Mouse (Mus musculus) CH12.LX (cell line): Measurements from ENCODE around the gene Rhbdf2. TPM values are rescaled to one million over a fixed set of nuclear protein-coding genes. Genes with fewer than 3 reads are reported as not detected.

Experiments
- DNase-seq: peaks from one replicate; pipeline ENCODE4 v3.0.0-alpha.2; 2013; ENCODE audit errors: extremely low read depth
- H3K27ac ChIP-seq: 2 replicates; pipeline ENCODE4 v1.5.1; 2012; ENCODE audit warnings: low read depth, mild to moderate bottlenecking, control low read depth, moderate library complexity; ENCODE audit not compliant: insufficient read depth
- H3K27me3 ChIP-seq: replicated peaks from 2 replicates; pipeline ENCODE3; 2012; ENCODE audit warnings: inconsistent platforms
- H3K36me3 ChIP-seq, 2 experiments: replicated peaks in 1 of 2; 2 replicates each; pipeline versions ENCODE3 to v1.6.1; 2012; ENCODE audit warnings: inconsistent platforms in 1 of 2, low read length in 1 of 2, mild to moderate bottlenecking in 1 of 2, mixed read lengths in 1 of 2, moderate library complexity in 1 of 2; ENCODE audit not compliant: control insufficient read depth in 1 of 2, insufficient read depth in 1 of 2
- H3K4me1 ChIP-seq, 2 experiments: 2 replicates each; pipeline ENCODE4 v1.6.1; 2012; ENCODE audit warnings: inconsistent platforms in 1 of 2, moderate library complexity in 1 of 2; ENCODE audit not compliant: insufficient read depth in 2 of 2, control insufficient read depth in 1 of 2
- H3K4me2 ChIP-seq: 2 replicates; pipeline ENCODE4 v1.6.1; 2012; ENCODE audit warnings: low read depth, mild to moderate bottlenecking, control low read depth; ENCODE audit not compliant: poor library complexity, insufficient read depth, severe bottlenecking
- H3K4me3 ChIP-seq, 3 experiments: fragments of 150-350 bp in 1 of 3; sonication (generic) in 1 of 3; replicated peaks in 1 of 3; 2 replicates each; pipeline versions ENCODE3 to v1.5.1; 2011 to 2012; ENCODE audit warnings: low read depth in 2 of 3, low read length in 2 of 3, mild to moderate bottlenecking in 2 of 3, moderate library complexity in 2 of 3, control low read depth in 1 of 3, improper control_type of control experiment in 1 of 3, inconsistent platforms in 1 of 3, mixed read lengths in 1 of 3; ENCODE audit not compliant: poor library complexity in 1 of 3
- H3K79me2 ChIP-seq: replicated peaks from 2 replicates; pipeline ENCODE4 v1.6.1; 2012; ENCODE audit warnings: mild to moderate bottlenecking, moderate library complexity; ENCODE audit not compliant: control insufficient read depth, poor library complexity, insufficient read depth, severe bottlenecking; ENCODE audit errors: extremely low read depth
- H3K9ac ChIP-seq: 2 replicates; pipeline ENCODE4 v1.6.1; 2012; ENCODE audit warnings: low read depth, mild to moderate bottlenecking, control low read depth, moderate library complexity; ENCODE audit not compliant: insufficient read depth
- H3K9me3 ChIP-seq: replicated peaks from 2 replicates; pipeline ENCODE3; 2012; ENCODE audit warnings: low read length, inconsistent platforms, mixed read lengths
- BHLHE40 ChIP-seq: IDR thresholded peaks from 2 replicates; pipeline ENCODE4 v1.6.1; 2011; ENCODE audit warnings: mild to moderate bottlenecking, low read depth, low read length, improper control_type of control experiment
- CTCF ChIP-seq, 2 experiments: IDR thresholded peaks in 1 of 2; conservative IDR thresholded peaks in 1 of 2; 2 replicates each; pipeline ENCODE4 v1.5.1; 2011 to 2012; ENCODE audit warnings: low read depth in 2 of 2, low read length in 2 of 2, improper control_type of control experiment in 1 of 2, inconsistent platforms in 1 of 2, mild to moderate bottlenecking in 1 of 2, moderate library complexity in 1 of 2
- E2F4 ChIP-seq: IDR thresholded peaks from 2 replicates; pipeline ENCODE4 v1.6.1; 2011; ENCODE audit warnings: low read depth, low read length, improper control_type of control experiment; ENCODE audit not compliant: insufficient replicate concordance
- ELF1 ChIP-seq: IDR thresholded peaks from 2 replicates; pipeline ENCODE4 v1.6.1; 2014; ENCODE audit warnings: low read depth, mild to moderate bottlenecking, inconsistent platforms, low read length, improper control_type of control experiment
- HCFC1 ChIP-seq: IDR thresholded peaks from 2 replicates; pipeline ENCODE4 v1.6.1; 2012; ENCODE audit warnings: low read depth, mild to moderate bottlenecking, inconsistent platforms, low read length, improper control_type of control experiment
- IRF4 ChIP-seq: IDR thresholded peaks from 2 replicates; pipeline ENCODE4 v1.6.1; 2014; ENCODE audit warnings: low read depth, mild to moderate bottlenecking, inconsistent platforms, low read length, improper control_type of control experiment
- JUND ChIP-seq: conservative IDR thresholded peaks from 2 replicates; pipeline ENCODE4 v1.6.1; 2011; ENCODE audit warnings: low read depth, low read length, improper control_type of control experiment
- KAT2A ChIP-seq: IDR thresholded peaks from 2 replicates; pipeline ENCODE4 v1.6.1; 2012; ENCODE audit warnings: low read length, improper control_type of control experiment, inconsistent platforms; ENCODE audit not compliant: insufficient replicate concordance
- MAFK ChIP-seq: IDR thresholded peaks from 2 replicates; pipeline ENCODE4 v1.6.1; 2011; ENCODE audit warnings: low read length, improper control_type of control experiment; ENCODE audit not compliant: insufficient replicate concordance
- MAX ChIP-seq: IDR thresholded peaks from 2 replicates; pipeline ENCODE4 v1.6.1; 2011; ENCODE audit warnings: low read length, improper control_type of control experiment
- MAZ ChIP-seq: IDR thresholded peaks from 2 replicates; pipeline ENCODE4 v1.6.1; 2012; ENCODE audit warnings: low read depth, mild to moderate bottlenecking, inconsistent platforms, low read length, improper control_type of control experiment, moderate library complexity
- MEF2A ChIP-seq: IDR thresholded peaks from 2 replicates; pipeline ENCODE4 v1.6.1; 2014; ENCODE audit warnings: low read depth, mild to moderate bottlenecking, inconsistent platforms, low read length, improper control_type of control experiment, borderline replicate concordance
- MXI1 ChIP-seq: IDR thresholded peaks from 2 replicates; pipeline ENCODE4 v1.6.1; 2011; ENCODE audit warnings: mild to moderate bottlenecking, low read depth, low read length, improper control_type of control experiment
- NELFE ChIP-seq: IDR thresholded peaks from 2 replicates; pipeline ENCODE4 v1.6.1; 2011; ENCODE audit warnings: low read depth, low read length, improper control_type of control experiment
- NRF1 ChIP-seq: IDR thresholded peaks from 2 replicates; pipeline ENCODE4 v1.6.1; 2014; ENCODE audit warnings: low read depth, mild to moderate bottlenecking, inconsistent platforms, low read length, improper control_type of control experiment, moderate library complexity
- POLR2A ChIP-seq: IDR thresholded peaks from 2 replicates; pipeline ENCODE4 v1.6.1; 2011; ENCODE audit warnings: low read depth, mild to moderate bottlenecking, improper control_type of control experiment, low read length
- RCOR1 ChIP-seq: conservative IDR thresholded peaks from 2 replicates; pipeline ENCODE4 v1.6.1; 2012; ENCODE audit warnings: low read depth, mild to moderate bottlenecking, inconsistent platforms, low read length, improper control_type of control experiment
- SMC3 ChIP-seq: IDR thresholded peaks from 2 replicates; pipeline ENCODE4 v1.6.1; 2011; ENCODE audit warnings: low read depth, low read length, improper control_type of control experiment
- TCF12 ChIP-seq: IDR thresholded peaks from 2 replicates; pipeline ENCODE4 v1.6.1; 2014; ENCODE audit warnings: low read depth, mild to moderate bottlenecking, inconsistent platforms, low read length, improper control_type of control experiment
- USF2 ChIP-seq: conservative IDR thresholded peaks from 2 replicates; pipeline ENCODE4 v1.6.1; 2011; ENCODE audit warnings: low read depth, low read length, improper control_type of control experiment
- ZMIZ1 ChIP-seq: IDR thresholded peaks from 2 replicates; pipeline ENCODE4 v1.6.1; 2012; ENCODE audit warnings: low read depth, mild to moderate bottlenecking, inconsistent platforms, low read length, improper control_type of control experiment
- ZNF384 ChIP-seq: IDR thresholded peaks from 2 replicates; pipeline ENCODE4 v1.6.1; 2012; ENCODE audit warnings: low read depth, low read length, improper control_type of control experiment, inconsistent platforms
- dilution Hi-C: fragments of 300-500 bp; cut with MboI; formaldehyde crosslinking; loops from 2 replicates; pipeline ENCODE4 v1.14.3; 2020; ENCODE audit warnings: low sequenced_read_pairs; ENCODE audit not compliant: extremely low pct_unique_long_range_greater_than_20kb, extremely low pct_ligation_motif_present
- in situ Hi-C: fragments of 300-500 bp; cut with MboI; formaldehyde crosslinking; loops from 3 replicates; pipeline ENCODE4 v1.14.3; 2019; ENCODE audit warnings: low sequenced_read_pairs, low pct_ligation_motif_present, low pct_unique_long_range_greater_than_20kb, mixed read lengths
- polyA plus RNA-seq: library from polyadenylated mRNA; unstranded; fragments of >175 nt; gene quantifications from 2 replicates; pipeline ENCODE4 v1.2.1, GENCODE M21; 2012; ENCODE audit warnings: low read depth; ENCODE audit not compliant: insufficient read length
- total RNA-seq, 2 experiments: library from RNA; depleted of rRNA; stranded (reverse); fragments of 300-350 nt in 1 of 2; fragments of >200 nt in 1 of 2; gene quantifications; 2 replicates each; pipeline ENCODE4 v1.2.3; 2012 to 2014

Gene Rhbdf2
- total and polyA plus RNA-seq, 3 experiments, result 3.1 to 14.7 (median 12.1) TPM

- no peaks in the 10 kb centered on the region for H3K9me3 ChIP-seq
- in situ Hi-C loops, result no loop called here
- DNase-seq, result no peak
- peaks cover 13% of the 10 kb centered on the region for H3K27me3 ChIP-seq
- no peak overlapping the region for H3K4me3 ChIP-seq
- TF ChIP-seq MAFK, result no peak
- no peak for TF ChIP-seq JUND
- no peak for TF ChIP-seq SMC3
- TF ChIP-seq CTCF (conservative IDR thresholded peaks at IDR 0.05 in 1 of 2, IDR thresholded peaks at IDR 0.05 in 1 of 2; ENCODE audit: low read depth in 2 of 2, low read length in 2 of 2), result no peak
- no peaks in the 10 kb centered on the region; the same call in 1 of the 2 replicates for H3K79me2 ChIP-seq
- H3K36me3 ChIP-seq, result no peaks in the 10 kb centered on the region
- no peak overlapping the region for H3K4me2 ChIP-seq
- peaks cover 11 to 40% of the 10 kb centered on the region in 2 experiments for H3K4me1 ChIP-seq
- dilution Hi-C loops, result no loop called here
- H3K27ac ChIP-seq, result no peak overlapping the region
- no peak overlapping the region for H3K9ac ChIP-seq
These were observed 41.1 kb downstream of the Rhbdf2 start for GRCm38 (mm10) chr11:116585682-116586081.

GRCm38 (mm10) chr11:116581376-116581814, 45.4 kb downstream of the Rhbdf2 start, which contains the start of gene Ube2o:
Gene Ube2o, minus strand, starts transcription at chr11:116581447.
- in situ Hi-C loops, result no loop called here
- H3K9ac ChIP-seq, result peak within 1 kb of the TSS; percentile 80
- peaks cover 0 to 34% of the 10 kb centered on the region in 2 experiments; a peak in 3 of 4 replicates for H3K4me1 ChIP-seq
- peak within 1 kb of the TSS; percentile 32 for H3K27ac ChIP-seq
- TF ChIP-seq CTCF (conservative IDR thresholded peaks at IDR 0.05 in 1 of 2, IDR thresholded peaks at IDR 0.05 in 1 of 2; ENCODE audit: low read depth in 2 of 2, low read length in 2 of 2) (peak in 1 of 2 experiments; percentile 61; a peak in 2 of 4 replicates), SMC3 (no peak), ZNF384 (peak; percentile 79), MXI1 (peak; percentile 94), MEF2A (no peak), NRF1 (0 out of 2 replicates have a peak, but pooled peaks have one; percentile 27), MAZ (0 out of 2 replicates have a peak, but pooled peaks have one; percentile 34), POLR2A (peak; percentile 67; the same call in 1 of the 2 replicates)
- peaks cover 0 to 22% of the 10 kb centered on the region in 2 experiments for H3K36me3 ChIP-seq
- H3K4me2 ChIP-seq, result peak within 1 kb of the TSS; percentile 77
- H3K9me3 ChIP-seq, result no peaks in the 10 kb centered on the region
- dilution Hi-C loops, result no loop called here
- peaks cover 24% of the 10 kb centered on the region for H3K79me2 ChIP-seq
- H3K27me3 ChIP-seq, result peaks cover 2% of the 10 kb centered on the region
- peak; percentile 91 for DNase-seq
- H3K4me3 ChIP-seq, result peak within 1 kb of the TSS; percentile 83 to 96 (median 93)

- in situ Hi-C loops (no loop called here), dilution Hi-C loops (no loop called here)
- Histone ChIP-seq H3K27me3 (peaks cover 2% of the 10 kb centered on the region), H3K9me3 (no peaks in the 10 kb centered on the region), H3K4me1 (peaks cover 0 to 37% of the 10 kb centered on the region in 2 experiments; a peak in 3 of 4 replicates), H3K27ac (peak overlapping the region; percentile 32), H3K4me2 (peak overlapping the region; percentile 77), H3K36me3 (peaks cover 0 to 27% of the 10 kb centered on the region in 2 experiments), H3K9ac (peak overlapping the region; percentile 80), H3K4me3 (peak overlapping the region; percentile 83 to 96 (median 93)), H3K79me2 (peaks cover 24% of the 10 kb centered on the region)
- peak; percentile 42 for DNase-seq
- no peak for TF ChIP-seq POLR2A
- TF ChIP-seq ZMIZ1, result peak; percentile 67; the same call in 1 of the 2 replicates
- no peak for TF ChIP-seq ELF1
- no peak for TF ChIP-seq CTCF (conservative IDR thresholded peaks at IDR 0.05 in 1 of 2, IDR thresholded peaks at IDR 0.05 in 1 of 2; ENCODE audit: low read depth in 2 of 2, low read length in 2 of 2)
- TF ChIP-seq BHLHE40, result no peak; the same call in 1 of the 2 replicates
- TF ChIP-seq MAX, result peak; percentile 20; the same call in 1 of the 2 replicates
- TF ChIP-seq TCF12, result peak; percentile 56; the same call in 1 of the 2 replicates
- no peak for TF ChIP-seq USF2
- TF ChIP-seq HCFC1, result no peak
- no peak for TF ChIP-seq RCOR1
- TF ChIP-seq IRF4, result no peak
- peak; percentile 69 for TF ChIP-seq MXI1
- TF ChIP-seq MEF2A, result peak; percentile 39; the same call in 1 of the 2 replicates
- TF ChIP-seq NELFE, result 0 out of 2 replicates have a peak, but pooled peaks have one; percentile 49
- TF ChIP-seq E2F4, result no peak
- 0 out of 2 replicates have a peak, but pooled peaks have one; percentile 16 for TF ChIP-seq KAT2A
These were observed 46.0 kb downstream of the Rhbdf2 start for GRCm38 (mm10) chr11:116580711-116581375.
